Mouse (Mus musculus) liver, adult (tissue): ENCODE measurements around the gene Rpl27a.

Experiments
- GATA4 ChIP-seq: IDR thresholded peaks from 2 replicates; pipeline ENCODE4 v1.6.1; 2014; ENCODE audit warnings: mild to moderate bottlenecking, low read length; ENCODE audit not compliant: insufficient replicate concordance

Gene Rpl27a

GRCm38 (mm10) chr7:109518838-109519696 lies at the start of gene Rpl27a:
Rpl27a (plus strand) TSS chr7:109519147.
- TF ChIP-seq GATA4 = no peak; the same call in 1 of the 2 replicates

DNA sequence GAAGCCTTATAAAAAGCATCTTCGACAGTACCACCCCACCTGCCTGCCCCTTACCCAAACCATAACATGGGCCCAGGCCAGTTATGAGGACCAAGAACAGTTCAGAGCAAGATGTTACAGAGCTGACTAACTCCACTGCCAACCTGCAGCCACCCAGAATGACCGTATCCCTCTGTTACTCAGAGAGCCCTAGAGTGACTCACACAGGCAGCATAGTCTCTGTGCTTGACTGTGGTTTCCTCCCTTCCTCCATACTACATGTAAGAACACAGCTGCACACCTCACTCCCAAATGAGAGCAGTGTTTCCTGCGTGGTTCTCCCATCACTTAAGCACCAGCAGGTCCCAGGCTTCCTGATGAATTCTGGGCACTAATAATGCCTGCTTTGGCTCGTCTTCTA lies 48.2 kb upstream of the Rpl27a start:
- TF ChIP-seq GATA4 = no peak

- no peak for TF ChIP-seq GATA4
These were observed 41.0 kb upstream of the Rpl27a start for GRCm38 (mm10) chr7:109477926-109478325.

- TF ChIP-seq GATA4 = no peak
These were observed 38.2 kb upstream of the Rpl27a start for GRCm38 (mm10) chr7:109480765-109481197.

GRCm38 (mm10) chr7:109484221-109484620 lies 34.7 kb upstream of the Rpl27a start:
- TF ChIP-seq GATA4 = no peak

DNA sequence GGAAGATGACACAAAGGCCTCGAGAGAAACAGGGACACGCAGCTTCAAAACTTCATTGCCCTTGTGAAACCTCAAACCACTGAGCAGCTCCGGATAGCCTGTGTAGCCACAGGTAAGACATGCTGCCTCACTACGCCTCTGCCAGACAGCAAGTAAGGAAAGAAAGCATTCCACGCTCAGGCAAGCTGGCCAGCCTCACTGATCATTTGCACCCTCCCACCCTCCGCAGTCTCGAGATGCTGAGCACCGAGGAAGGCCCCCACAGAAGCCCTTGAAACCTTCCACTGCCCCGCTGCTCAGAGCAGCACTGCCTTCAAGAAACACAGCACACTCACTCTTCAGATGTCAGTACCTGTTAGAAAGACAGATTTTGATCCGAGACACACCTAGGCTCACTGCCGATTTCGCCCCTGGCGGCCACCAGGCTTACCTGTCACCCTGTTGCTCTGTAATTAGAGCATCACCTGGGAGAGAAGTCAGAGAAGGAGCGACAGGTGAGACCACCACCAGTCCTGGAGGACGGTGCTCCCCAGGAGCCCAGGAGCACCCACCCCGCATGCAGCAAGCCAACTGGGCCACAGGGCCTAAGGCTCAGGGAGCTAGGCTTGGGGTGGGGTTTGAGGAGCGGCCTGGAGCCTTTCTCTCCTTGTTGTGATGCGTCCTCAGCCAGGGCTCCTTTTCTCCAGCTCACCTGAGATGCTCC lies 26.2 kb upstream of the Rpl27a start:
- no peak for TF ChIP-seq GATA4

- TF ChIP-seq GATA4 = no peak
These were observed 25.3 kb upstream of the Rpl27a start for GRCm38 (mm10) chr7:109493319-109494316.

GRCm38 (mm10) chr7:109497507-109497906 lies 21.4 kb upstream of the Rpl27a start:
- no peak for TF ChIP-seq GATA4

DNA sequence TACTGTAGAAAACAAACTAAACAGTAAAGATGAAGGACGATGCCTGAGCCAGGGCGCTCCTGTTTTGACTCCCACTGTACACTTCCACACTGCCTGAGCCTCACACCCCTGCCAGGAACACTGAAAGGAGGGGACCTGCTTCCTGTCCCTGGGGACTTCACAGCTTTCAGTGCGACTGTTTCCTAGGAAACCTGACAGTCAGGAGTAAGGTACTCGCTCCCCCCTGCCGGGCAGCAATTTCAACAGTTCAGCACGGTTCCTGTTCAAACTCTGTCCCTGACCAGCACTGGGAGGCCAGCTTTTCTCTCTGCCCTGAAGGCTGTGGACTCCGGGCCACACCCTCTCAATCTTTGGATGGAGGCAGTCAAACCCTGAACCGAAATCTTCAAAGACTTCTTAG lies 11.8 kb upstream of the Rpl27a start:
- TF ChIP-seq GATA4 = no peak

GRCm38 (mm10) chr7:109507572-109507971 lies 11.4 kb upstream of the Rpl27a start:
- TF ChIP-seq GATA4 = no peak

GRCm38 (mm10) chr7:109508034-109508433 lies 10.9 kb upstream of the Rpl27a start, which contains the start of gene Trim66:
Trim66 (minus strand) TSS chr7:109508134.
- no peak for TF ChIP-seq GATA4

DNA sequence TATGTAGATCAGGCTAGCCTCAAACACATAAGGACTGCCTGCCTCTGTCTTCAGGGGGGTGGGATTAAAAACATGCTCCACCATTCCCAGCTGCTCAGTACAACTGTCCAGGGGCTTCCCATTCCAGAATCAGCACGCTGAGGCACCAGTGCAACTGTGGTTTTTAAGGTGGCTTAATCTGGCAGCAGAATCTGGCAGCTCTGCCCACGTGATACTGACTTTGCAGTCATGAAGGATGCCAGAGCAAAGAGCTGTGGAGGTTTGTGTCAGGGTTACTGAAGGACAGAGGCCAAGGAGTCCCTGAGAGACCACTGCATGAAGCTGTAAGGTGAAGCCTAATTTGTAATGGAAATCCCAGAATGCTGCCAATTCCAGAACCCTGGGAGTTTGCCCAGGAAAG lies 8.1 kb upstream of the Rpl27a start:
- TF ChIP-seq GATA4 = no peak

GRCm38 (mm10) chr7:109511838-109512237 lies 7.1 kb upstream of the Rpl27a start:
- no peak for TF ChIP-seq GATA4

DNA sequence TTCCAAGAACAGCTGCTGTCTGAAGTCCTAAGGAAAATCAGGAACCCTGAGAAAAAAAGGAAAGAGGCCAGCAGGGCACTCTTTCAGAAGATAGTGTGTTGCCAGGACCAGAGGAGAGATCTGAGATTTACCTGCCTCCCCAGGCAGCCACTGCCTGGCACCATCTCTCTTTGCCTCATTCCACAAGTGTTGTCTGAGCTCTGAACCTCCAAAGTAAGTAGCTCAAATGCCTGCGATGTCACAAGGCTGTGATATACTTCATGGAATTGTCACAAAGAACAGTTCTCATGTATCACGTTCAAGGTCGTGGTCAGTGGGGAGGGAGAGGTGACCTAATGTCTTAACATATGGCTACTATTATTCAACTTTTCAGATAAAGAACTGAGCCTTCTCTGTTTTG lies 2.4 kb upstream of the Rpl27a start:
- no peak for TF ChIP-seq GATA4
